Mouse (Mus musculus): ENCODE measurements around the gene Babam2.

Babam2 gene

GRCm38 (mm10) chr5:32043153-32043552 lies 345.7 kb downstream of the Babam2 start:
- DNase-seq (ENCODE audit: low spot score in 2 of 2), result no peak

DNA sequence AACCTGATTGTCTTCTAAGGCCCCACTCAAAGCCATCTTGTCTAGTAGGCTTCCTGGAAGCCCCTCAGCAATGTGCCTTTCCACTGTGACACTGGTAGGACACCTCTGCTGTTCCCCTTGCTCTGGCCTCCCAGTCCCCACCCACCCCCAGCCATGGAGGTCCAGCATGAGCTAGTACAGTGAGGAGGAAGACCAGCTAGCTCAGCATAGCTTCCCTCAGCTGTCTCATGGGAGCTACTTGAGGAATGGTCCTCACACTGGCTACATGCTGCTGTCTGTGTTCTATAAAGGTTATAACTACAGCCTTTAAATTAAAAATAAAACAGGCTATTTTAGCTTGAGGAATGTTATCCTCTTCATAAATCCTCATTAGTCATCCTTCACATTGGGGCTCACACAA lies 346.5 kb downstream of the Babam2 start:
- DNase-seq (ENCODE audit: low spot score in 2 of 2), result no peak

GRCm38 (mm10) chr5:32051899-32052298 lies 354.4 kb downstream of the Babam2 start:
- no peak for DNase-seq (ENCODE audit: low spot score in 2 of 2)

DNA sequence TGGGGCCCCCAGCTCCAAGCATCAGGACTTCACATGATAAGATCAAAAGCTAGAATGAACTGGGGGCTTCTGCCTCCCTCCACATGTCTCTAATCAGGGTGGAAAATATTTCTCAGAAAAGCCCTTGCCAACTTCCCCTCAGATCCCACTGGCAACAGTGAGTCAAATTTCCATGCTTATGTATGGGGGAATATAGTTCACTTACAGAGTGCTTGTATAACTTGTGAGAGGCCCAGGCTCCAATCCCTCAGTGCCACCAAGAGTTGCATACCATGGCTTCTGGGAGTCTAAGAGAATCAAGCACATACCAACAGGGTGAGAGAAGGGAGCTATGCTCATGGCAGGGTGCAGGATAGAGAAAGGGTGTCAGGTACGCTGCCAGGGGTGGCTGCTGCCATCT lies 355.0 kb downstream of the Babam2 start:
- no peak for DNase-seq (ENCODE audit: low spot score in 2 of 2)

- DNase-seq (ENCODE audit: low spot score in 2 of 2), result no peak
Observed at GRCm38 (mm10) chr5:32053476-32053875, 356.0 kb downstream of the Babam2 start.

DNA sequence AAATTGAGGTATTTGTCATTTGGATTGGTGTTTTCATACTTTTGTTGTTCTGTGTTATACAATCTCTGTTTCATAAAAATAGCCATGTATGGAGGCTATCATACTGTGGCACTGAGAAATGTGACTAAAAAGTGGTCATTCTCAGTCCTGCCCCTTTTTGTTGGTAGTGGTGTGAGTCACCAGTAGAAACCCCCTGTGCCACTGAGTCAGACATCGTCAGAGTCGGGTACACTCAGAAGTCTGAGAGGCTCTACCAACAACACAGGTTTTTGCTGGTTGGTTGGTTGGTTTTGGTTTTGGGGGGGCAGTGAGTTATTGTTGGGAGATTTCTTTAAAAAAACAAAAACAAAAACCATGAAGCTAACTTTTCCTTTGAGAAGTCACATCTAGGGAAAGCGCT lies 358.2 kb downstream of the Babam2 start:
- DNase-seq (ENCODE audit: low spot score in 2 of 2), result no peak

GRCm38 (mm10) chr5:32056126-32056525 lies 358.6 kb downstream of the Babam2 start:
- DNase-seq (ENCODE audit: low spot score in 2 of 2), result no peak

GRCm38 (mm10) chr5:32058481-32059253 lies 361.2 kb downstream of the Babam2 start:
- DNase-seq (ENCODE audit: low spot score in 2 of 2), result no peak

DNA sequence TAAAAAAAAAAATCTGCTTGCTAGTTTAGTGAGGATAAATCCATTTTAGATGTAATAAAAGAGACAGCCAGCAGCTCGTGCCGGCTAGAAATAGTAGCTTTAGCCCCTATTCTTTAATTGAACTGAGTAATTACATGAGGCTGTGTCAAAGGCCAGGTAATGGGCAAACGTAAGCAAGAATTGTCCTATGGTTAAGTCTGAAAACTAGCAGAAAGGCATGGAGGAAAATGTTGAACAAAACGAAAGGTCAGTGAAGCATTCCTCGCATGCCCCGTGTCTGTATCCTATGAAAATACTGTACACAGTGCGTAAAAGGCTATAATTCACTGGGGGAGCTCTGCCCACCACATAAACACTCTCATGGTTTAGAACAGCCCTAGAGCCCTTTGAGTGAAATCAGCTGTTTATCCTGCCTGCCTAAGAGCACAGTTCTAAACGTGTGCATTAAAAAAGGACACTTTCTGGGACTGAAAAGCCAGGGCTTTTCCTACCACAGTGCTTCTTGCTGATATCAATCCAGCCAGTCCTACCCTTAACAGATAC lies 361.8 kb downstream of the Babam2 start:
- DNase-seq (ENCODE audit: low spot score in 2 of 2), result no peak

DNA sequence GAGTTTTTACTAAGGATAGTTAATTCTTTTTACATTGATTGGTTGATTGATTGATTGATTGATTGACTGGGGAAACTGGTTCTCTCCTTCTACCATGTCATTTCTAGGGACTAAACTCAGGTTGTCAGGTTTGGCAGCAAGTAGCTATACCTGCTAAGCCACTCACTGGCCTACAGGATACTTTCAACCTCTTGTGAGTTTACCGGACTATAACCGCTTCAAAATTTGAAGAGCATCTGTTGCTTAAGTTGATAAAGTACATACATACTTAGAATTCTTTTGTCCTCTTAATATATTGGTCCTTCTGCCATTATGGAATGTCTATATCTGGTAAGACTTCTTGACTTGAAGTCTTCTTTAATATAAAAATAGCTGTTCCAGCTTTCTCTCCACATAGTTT lies 363.0 kb downstream of the Babam2 start:
- DNase-seq (ENCODE audit: low spot score in 2 of 2), result no peak

DNA sequence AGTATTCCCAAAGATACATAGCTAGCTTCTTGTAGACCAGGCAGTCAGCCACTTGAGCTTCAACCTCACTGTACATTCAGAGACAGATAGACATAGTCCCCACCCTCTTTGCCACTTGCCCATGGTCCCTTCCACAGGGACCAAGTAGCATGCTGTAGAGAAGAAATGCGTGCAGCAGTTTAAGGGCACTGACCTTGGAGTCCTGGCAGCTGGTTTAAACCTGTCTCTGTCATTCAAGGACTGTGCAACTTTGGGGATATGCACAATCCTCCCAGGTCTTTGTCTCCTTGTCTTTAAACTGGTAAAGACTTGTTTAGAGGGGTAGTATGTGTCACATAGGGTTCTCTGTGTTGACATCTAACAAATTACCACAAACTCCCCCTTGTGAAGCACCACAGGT lies 364.4 kb downstream of the Babam2 start:
- DNase-seq (ENCODE audit: low spot score in 2 of 2), result no peak

GRCm38 (mm10) chr5:32064341-32065105 lies 367.0 kb downstream of the Babam2 start:
- DNase-seq (ENCODE audit: low spot score in 2 of 2), result no peak

DNA sequence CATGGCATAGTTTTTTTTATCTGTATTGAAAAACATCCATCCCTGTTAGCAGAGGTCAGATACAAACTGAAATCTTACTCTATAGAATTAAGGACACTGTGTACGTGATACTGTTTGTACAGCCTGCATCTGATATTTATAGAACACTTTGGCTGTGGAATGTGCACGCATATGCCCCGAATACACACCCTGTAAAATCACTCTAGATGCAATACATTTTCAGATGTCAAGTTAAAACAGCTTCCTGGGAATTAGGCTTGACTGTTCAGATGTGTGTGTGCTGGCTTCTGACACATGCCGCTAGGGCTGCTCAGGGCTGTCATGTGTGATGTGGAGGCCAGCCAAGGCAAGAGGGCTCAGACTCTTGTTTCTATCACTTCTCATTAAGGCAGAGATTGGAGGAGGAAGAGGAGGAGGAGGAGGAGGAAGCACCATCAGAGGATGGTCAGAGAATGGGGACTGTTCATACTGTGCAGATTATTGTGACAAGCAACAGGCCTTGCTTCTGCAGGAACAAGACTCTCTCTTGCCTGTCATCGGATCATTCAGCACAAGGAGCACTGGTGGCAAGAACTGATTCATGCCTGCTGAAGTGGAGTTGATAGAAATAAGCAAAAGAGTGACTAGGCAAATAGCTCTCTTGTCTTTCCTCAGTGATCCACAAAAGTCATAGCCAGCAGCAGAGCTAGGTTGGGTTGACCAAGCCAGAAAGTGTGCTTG lies 368.7 kb downstream of the Babam2 start:
- DNase-seq (ENCODE audit: low spot score in 2 of 2), result no peak

DNA sequence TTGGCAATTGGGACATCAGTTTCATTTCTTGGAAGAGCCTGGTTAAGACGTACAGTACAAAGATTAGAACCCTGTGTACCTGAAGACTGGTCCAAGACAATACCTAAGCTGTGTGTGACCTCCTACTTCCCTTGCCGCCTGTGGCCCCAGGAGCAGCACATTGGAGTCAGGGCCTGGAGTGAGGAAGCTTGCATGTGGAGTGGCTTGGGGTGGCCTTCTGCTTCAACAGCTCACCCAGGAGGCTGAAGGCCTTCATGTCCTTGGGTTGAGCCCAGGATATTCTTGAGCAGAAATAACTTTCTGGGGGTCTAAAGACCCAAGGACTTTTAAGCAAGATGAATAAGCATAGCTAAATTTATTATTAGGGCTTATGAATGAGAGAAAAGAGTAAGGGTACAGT lies 369.4 kb downstream of the Babam2 start:
- no peak for DNase-seq (ENCODE audit: low spot score in 2 of 2)

DNA sequence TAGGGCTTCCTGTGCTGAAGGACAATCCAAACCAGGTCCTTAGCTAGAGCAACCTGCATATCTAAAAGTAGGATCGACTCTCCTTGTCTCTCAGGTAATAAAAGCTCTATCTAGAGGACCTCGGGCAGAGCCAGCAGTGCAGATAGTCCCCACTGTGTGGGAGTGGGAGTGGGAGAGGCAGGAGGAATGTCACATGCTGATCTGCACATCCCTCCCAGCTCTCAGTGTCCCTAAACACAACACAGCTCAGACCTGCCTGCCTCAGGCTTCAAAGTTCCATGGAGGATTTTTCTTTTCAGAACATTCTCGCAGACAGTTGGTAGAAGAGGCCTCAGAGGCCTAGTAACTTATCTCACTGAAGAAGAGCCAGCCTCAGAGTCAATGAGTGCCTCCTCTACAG lies 371.1 kb downstream of the Babam2 start:
- no peak for DNase-seq (ENCODE audit: low spot score in 2 of 2)

- DNase-seq (ENCODE audit: low spot score in 2 of 2), result no peak
Observed at GRCm38 (mm10) chr5:32069096-32069495, 371.6 kb downstream of the Babam2 start.

- no peak for DNase-seq (ENCODE audit: low spot score in 2 of 2)
Observed at GRCm38 (mm10) chr5:32069566-32070169, 372.2 kb downstream of the Babam2 start.

GRCm38 (mm10) chr5:32070781-32071180 lies 373.3 kb downstream of the Babam2 start:
- DNase-seq (ENCODE audit: low spot score in 2 of 2), result peak in 1 of 2 experiments; percentile 8

DNA sequence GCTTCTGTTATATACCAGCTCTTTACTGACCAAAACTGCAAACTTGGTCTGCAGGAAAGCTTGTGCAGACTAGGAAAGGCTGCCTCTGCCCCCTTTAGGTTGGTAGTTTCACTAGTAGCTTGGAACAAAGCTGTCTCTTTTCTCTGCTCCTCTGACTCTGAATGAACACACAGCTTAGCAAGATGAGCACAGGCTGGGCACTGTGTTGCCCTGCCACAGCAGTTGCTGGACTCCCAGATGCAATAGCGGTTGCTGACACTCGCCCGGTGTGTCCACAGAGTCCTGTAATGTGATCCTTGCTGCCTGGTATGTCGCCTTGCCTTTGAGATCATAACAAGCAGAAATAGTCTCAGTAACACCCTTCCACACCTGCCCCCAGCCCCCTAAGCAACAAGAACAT lies 373.8 kb downstream of the Babam2 start:
- DNase-seq (ENCODE audit: low spot score in 2 of 2), result no peak

GRCm38 (mm10) chr5:32071824-32072223 lies 374.3 kb downstream of the Babam2 start:
- no peak for DNase-seq (ENCODE audit: low spot score in 2 of 2)

DNA sequence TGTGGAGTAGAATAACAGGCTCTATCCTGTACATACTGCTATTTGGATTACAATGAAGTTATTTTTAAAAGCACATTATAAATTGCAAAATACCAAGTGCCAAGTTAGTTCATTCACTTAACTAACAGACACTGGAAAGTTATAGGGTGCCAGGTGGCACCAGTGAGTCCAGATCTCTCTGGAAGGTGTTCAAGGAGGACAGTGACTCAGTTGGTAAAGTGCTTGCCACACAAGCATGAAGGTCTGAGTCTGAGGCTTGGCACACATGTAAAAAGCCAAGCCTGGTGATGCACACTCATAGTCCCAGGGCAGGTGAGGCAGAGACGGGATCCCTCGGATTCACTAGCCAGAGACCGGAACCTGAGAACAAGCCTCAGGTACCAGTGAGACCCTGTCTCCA lies 375.4 kb downstream of the Babam2 start:
- DNase-seq (ENCODE audit: low spot score in 2 of 2), result no peak

DNA sequence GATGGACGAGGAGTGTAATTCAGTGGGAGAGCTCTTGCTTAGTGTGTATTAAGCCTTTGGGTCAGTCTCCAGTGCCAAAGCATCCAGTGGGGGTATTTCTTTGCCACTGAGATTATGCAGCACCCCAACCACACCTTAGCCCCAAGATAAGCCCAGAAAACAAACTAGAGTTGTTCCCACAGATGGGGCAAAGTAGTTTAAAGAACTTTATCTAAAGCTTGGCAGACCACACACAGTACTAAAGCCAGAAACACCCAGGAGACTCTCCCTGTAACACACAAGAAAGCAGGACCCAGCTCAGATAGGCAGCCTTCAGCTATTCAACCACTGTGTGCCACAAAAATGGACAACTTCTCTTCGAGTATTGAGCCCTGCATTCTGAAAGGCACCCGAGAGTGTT lies 376.6 kb downstream of the Babam2 start:
- no peak for DNase-seq (ENCODE audit: low spot score in 2 of 2)

All from right cerebral cortex, postnatal 36 days (tissue).